Mouse (Mus musculus): ENCODE measurements around the gene Hoxa1. TPM values are rescaled to one million over a fixed set of nuclear protein-coding genes. Genes with fewer than 3 reads are reported as not detected.

Hoxa1 gene
- total and polyA plus RNA-seq, 3 experiments, result 1.9 to 3.7 (median 3.2) TPM

GRCm38 (mm10) chr6:52111846-52112245 is 46.3 kb downstream of the Hoxa1 start:
- dilution Hi-C loops (cut with MboI; ENCODE audit: extremely low pct_ligation_motif_present, extremely low pct_unique_long_range_greater_than_20kb, low sequenced_read_pairs) (no loop called here), in situ Hi-C loops (cut with MboI; ENCODE audit: low pct_ligation_motif_present, low pct_unique_long_range_greater_than_20kb, low sequenced_read_pairs) (no loop called here)
- DNase-seq (ENCODE audit: extremely low read depth), result no peak
- no peaks in the 10 kb centered on the region for H3K79me2 ChIP-seq (replicated peaks; ENCODE audit: control insufficient read depth, extremely low read depth, insufficient read depth, poor library complexity, severe bottlenecking)
- H3K27ac ChIP-seq (ENCODE audit: insufficient read depth, low read depth), result no peak overlapping the region
- H3K4me2 ChIP-seq (ENCODE audit: insufficient read depth, low read depth, poor library complexity, severe bottlenecking), result no peak overlapping the region
- TF ChIP-seq MYC (IDR thresholded peaks at IDR 0.05; ENCODE audit: low read depth, low read length) (no peak), ZNF384 (IDR thresholded peaks at IDR 0.05; ENCODE audit: low read depth, low read length) (0 out of 2 replicates have a peak, but pooled peaks have one; percentile 6), ETS1 (conservative IDR thresholded peaks at IDR 0.05; ENCODE audit: low read depth, low read length) (no peak), ZKSCAN1 (IDR thresholded peaks at IDR 0.05; ENCODE audit: borderline replicate concordance, low read depth, low read length) (no peak), TBP (conservative IDR thresholded peaks at IDR 0.05; ENCODE audit: low read depth, low read length) (no peak)
- no peak overlapping the region for H3K9ac ChIP-seq (ENCODE audit: insufficient read depth, low read depth)
- H3K27me3 ChIP-seq (replicated peaks), result no peaks in the 10 kb centered on the region
- H3K9me3 ChIP-seq (replicated peaks; ENCODE audit: low read length), result peaks cover 2% of the 10 kb centered on the region
- no peak overlapping the region for H3K4me3 ChIP-seq (replicated peaks in 1 of 3; ENCODE audit: low read depth in 2 of 3, low read length in 2 of 3, poor library complexity in 1 of 3)
- H3K4me1 ChIP-seq (ENCODE audit: control insufficient read depth in 1 of 2, insufficient read depth in 2 of 2), result peaks cover 4 to 5% of the 10 kb centered on the region in 2 experiments; a peak in 3 of 4 replicates
- H3K36me3 ChIP-seq (replicated peaks in 1 of 2; ENCODE audit: control insufficient read depth in 1 of 2, insufficient read depth in 1 of 2, low read length in 1 of 2), result no peaks in the 10 kb centered on the region

GRCm38 (mm10) chr6:52107400-52107799 is 50.7 kb downstream of the Hoxa1 start:
- TF ChIP-seq TBP (conservative IDR thresholded peaks at IDR 0.05; ENCODE audit: low read depth, low read length) (no peak), TCF12 (IDR thresholded peaks at IDR 0.05; ENCODE audit: low read depth, low read length) (no peak), NRF1 (IDR thresholded peaks at IDR 0.05; ENCODE audit: low read depth, low read length) (no peak), ETS1 (conservative IDR thresholded peaks at IDR 0.05; ENCODE audit: low read depth, low read length) (no peak), ZKSCAN1 (IDR thresholded peaks at IDR 0.05; ENCODE audit: borderline replicate concordance, low read depth, low read length) (no peak), ZMIZ1 (IDR thresholded peaks at IDR 0.05; ENCODE audit: low read depth, low read length) (no peak), MEF2A (IDR thresholded peaks at IDR 0.05; ENCODE audit: borderline replicate concordance, low read depth, low read length) (no peak), CHD1 (IDR thresholded peaks at IDR 0.05; ENCODE audit: low read depth, low read length) (no peak), CHD2 (IDR thresholded peaks at IDR 0.05; ENCODE audit: low read length) (no peak), EP300 (IDR thresholded peaks at IDR 0.05; ENCODE audit: low read length) (no peak), POLR2A (IDR thresholded peaks at IDR 0.05; ENCODE audit: low read depth, low read length) (no peak), USF2 (conservative IDR thresholded peaks at IDR 0.05; ENCODE audit: low read depth, low read length) (no peak), PAX5 (IDR thresholded peaks at IDR 0.05; ENCODE audit: low read length) (no peak), MYC (IDR thresholded peaks at IDR 0.05; ENCODE audit: low read depth, low read length) (no peak), RCOR1 (conservative IDR thresholded peaks at IDR 0.05; ENCODE audit: low read depth, low read length) (no peak), UBTF (IDR thresholded peaks at IDR 0.05; ENCODE audit: low read depth, low read length) (no peak), RAD21 (IDR thresholded peaks at IDR 0.05; ENCODE audit: low read depth, low read length) (no peak; the same call in 1 of the 2 replicates), CTCF (conservative IDR thresholded peaks at IDR 0.05 in 1 of 2, IDR thresholded peaks at IDR 0.05 in 1 of 2; ENCODE audit: low read depth in 2 of 2, low read length in 2 of 2) (no peak)
- Histone ChIP-seq H3K36me3 (replicated peaks in 1 of 2; ENCODE audit: control insufficient read depth in 1 of 2, insufficient read depth in 1 of 2, low read length in 1 of 2) (no peaks in the 10 kb centered on the region), H3K4me1 (ENCODE audit: control insufficient read depth in 1 of 2, insufficient read depth in 2 of 2) (no peaks in the 10 kb centered on the region), H3K27me3 (replicated peaks) (no peaks in the 10 kb centered on the region), H3K79me2 (replicated peaks; ENCODE audit: control insufficient read depth, extremely low read depth, insufficient read depth, poor library complexity, severe bottlenecking) (no peaks in the 10 kb centered on the region), H3K4me3 (replicated peaks in 1 of 3; ENCODE audit: low read depth in 2 of 3, low read length in 2 of 3, poor library complexity in 1 of 3) (no peak overlapping the region), H3K4me2 (ENCODE audit: insufficient read depth, low read depth, poor library complexity, severe bottlenecking) (no peak overlapping the region), H3K27ac (ENCODE audit: insufficient read depth, low read depth) (no peak overlapping the region), H3K9me3 (replicated peaks; ENCODE audit: low read length) (peaks cover 2% of the 10 kb centered on the region), H3K9ac (ENCODE audit: insufficient read depth, low read depth) (no peak overlapping the region)
- no peak for DNase-seq (ENCODE audit: extremely low read depth)
- in situ Hi-C loops (cut with MboI; ENCODE audit: low pct_ligation_motif_present, low pct_unique_long_range_greater_than_20kb, low sequenced_read_pairs) (no loop called here), dilution Hi-C loops (cut with MboI; ENCODE audit: extremely low pct_ligation_motif_present, extremely low pct_unique_long_range_greater_than_20kb, low sequenced_read_pairs) (no loop called here)
